Mouse (Mus musculus) colon, adult 2 months (tissue): ENCODE data around the gene Klre1. TPM values are rescaled to one million over a fixed set of nuclear protein-coding genes. Genes with fewer than 3 reads are reported as not detected.

Experiments used
- polyA plus RNA-seq: library from polyadenylated mRNA; depleted of rRNA; stranded (reverse); fragments of >200 nt; gene quantifications from 2 replicates; pipeline ENCODE4 v1.2.3, GENCODE M21; 2012; rRNA removed

The Klre1 gene
- not detected in 2 replicates for polyA plus RNA-seq

GRCm38 (mm10) chr6:129577605-129578004 lies at the start of gene Klre1:
TSS of gene Klre1 (plus strand) at chr6:129577905.

DNA sequence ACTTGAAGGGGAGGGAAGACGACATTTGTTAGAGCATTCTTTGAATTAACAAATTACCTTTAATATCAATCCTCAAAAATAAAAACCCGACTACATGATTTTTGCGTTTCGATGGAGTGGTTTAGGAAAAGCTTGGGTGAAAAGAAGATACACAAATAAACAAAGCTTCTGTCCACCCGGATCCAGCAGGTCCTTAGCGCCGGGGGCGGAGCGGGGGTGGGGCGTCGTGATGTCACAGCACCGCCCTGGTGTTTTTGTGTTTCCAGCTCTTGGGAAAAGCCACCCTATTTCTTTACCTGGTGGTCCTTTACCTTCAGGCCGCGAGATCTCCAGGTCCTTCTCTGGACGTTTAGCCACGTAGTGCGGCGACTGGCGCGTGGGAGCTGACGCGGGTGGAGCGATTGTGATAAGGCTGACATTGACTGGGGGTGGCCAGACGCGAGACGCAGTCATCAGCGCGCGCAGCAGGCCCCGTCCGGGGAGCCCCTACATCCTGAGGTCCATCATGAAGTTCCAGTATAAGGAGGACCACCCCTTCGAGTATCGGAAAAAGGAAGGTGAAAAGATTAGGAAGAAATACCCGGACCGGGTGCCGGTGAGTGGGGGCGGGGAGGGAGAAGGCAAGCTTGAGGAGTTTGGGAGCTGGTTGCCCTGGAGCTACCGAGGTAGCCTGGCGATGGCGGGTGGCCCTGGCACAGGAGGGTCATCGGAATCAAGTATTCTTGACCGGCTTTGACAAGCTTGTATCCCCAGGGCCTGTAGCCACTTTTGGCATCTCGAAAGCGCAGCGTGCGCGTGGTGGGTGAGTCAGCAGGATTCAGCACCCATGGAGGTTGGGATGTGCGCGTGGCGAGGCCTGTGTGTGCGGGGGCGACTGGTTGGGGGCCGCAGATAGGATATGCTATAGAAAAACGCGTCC lies 44.5 kb upstream of the Klre1 start, which contains the start of gene Gabarapl1:
Gene Gabarapl1 (plus strand): TSS at position 219 of the 919 bp plus-strand sequence.

GRCm38 (mm10) chr6:129591508-129591907 lies 13.8 kb downstream of the Klre1 start, which contains the start of gene Klrd1:
TSS of gene Klrd1 (plus strand) at chr6:129591782.

DNA sequence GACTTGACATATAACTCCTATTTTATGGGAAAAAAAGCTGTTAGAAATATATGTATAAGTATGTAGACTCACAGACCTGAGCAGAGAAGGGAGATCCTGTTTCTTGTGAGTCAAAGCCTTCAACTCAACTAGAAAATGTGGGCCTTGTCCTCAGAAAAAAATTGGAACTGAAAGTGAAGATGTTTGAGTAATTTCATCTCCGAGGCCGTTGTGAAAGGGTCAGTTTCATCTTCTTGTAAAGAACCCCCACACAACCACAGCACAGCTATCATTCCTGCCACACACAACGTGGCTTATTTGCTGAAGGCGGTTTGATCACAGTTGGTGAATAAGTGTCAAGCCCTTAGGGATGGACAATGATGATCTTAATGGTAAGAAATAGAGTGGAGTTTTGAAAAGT lies 46.0 kb downstream of the Klre1 start, which contains the start of gene Klrk1:
Gene Klrk1 (minus strand): TSS at position 130 of the 400 bp plus-strand sequence.

Other genes starting within 250 kb of the Klre1 start
- gene 4922502D21Rik, start 246.1 kb upstream of the Klre1 start, polyA plus RNA-seq: not detected in 2 replicates
- 0.07 and 0.12 TPM in 2 replicates for gene Clec12a, start 235.2 kb upstream of the Klre1 start, polyA plus RNA-seq
- gene Clec12b, start 192.0 kb upstream of the Klre1 start, polyA plus RNA-seq: not detected in 2 replicates
- 0.08 TPM in 1 of 2 replicates, not detected in the other for gene Clec1b, start 180.6 kb upstream of the Klre1 start, polyA plus RNA-seq
- gene Clec9a, start 169.0 kb upstream of the Klre1 start, polyA plus RNA-seq: 0.41 and 0.50 TPM in 2 replicates
- gene Clec1a, start 125.9 kb upstream of the Klre1 start, polyA plus RNA-seq: 0.52 and 0.74 TPM in 2 replicates
- not detected in 2 replicates for gene Olr1, start 70.7 kb upstream of the Klre1 start, polyA plus RNA-seq
- not detected in 2 replicates for gene Tmem52b, start 65.3 kb upstream of the Klre1 start, polyA plus RNA-seq
- 36.5 and 47.5 TPM in 2 replicates for gene Gabarapl1, start 44.7 kb upstream of the Klre1 start, polyA plus RNA-seq
- gene Klrd1, start 13.9 kb downstream of the Klre1 start, polyA plus RNA-seq: not detected in 2 replicates
- gene Klrk1, start 46.0 kb downstream of the Klre1 start, polyA plus RNA-seq: 0.06 and 0.07 TPM in 2 replicates
- not detected in 2 replicates for gene Klrc3, start 65.4 kb downstream of the Klre1 start, polyA plus RNA-seq
- not detected in 2 replicates for gene Klrc2, start 82.8 kb downstream of the Klre1 start, polyA plus RNA-seq
- gene Klrc1, start 101.1 kb downstream of the Klre1 start, polyA plus RNA-seq: not detected in 2 replicates
- not detected in 2 replicates for gene Klri1, start 139.2 kb downstream of the Klre1 start, polyA plus RNA-seq
- gene Klri2, start 162.6 kb downstream of the Klre1 start, polyA plus RNA-seq: not detected in 2 replicates
- not detected in 2 replicates for gene Gm156, start 206.4 kb downstream of the Klre1 start, polyA plus RNA-seq